Mouse (Mus musculus) ES-E14 (cell line): Measurements from ENCODE around the gene Rb1.

ENCODE experiments used
- CHD2 ChIP-seq: IDR thresholded peaks from 2 replicates; pipeline ENCODE4 v1.6.1; 2014; ENCODE audit warnings: mild to moderate bottlenecking, low read depth, low read length, inconsistent platforms
- HCFC1 ChIP-seq: IDR thresholded peaks from 2 replicates; pipeline ENCODE4 v1.6.1; 2012; ENCODE audit warnings: low read length, inconsistent platforms, borderline replicate concordance; ENCODE audit not compliant: insufficient read depth
- MAFK ChIP-seq: IDR thresholded peaks from 2 replicates; pipeline ENCODE4 v1.6.1; 2014; ENCODE audit warnings: mild to moderate bottlenecking, low read depth, low read length, inconsistent platforms; ENCODE audit not compliant: insufficient read depth
- ZNF384 ChIP-seq: IDR thresholded peaks from 2 replicates; pipeline ENCODE4 v1.6.1; 2012; ENCODE audit warnings: low read depth, low read length, inconsistent platforms

DNA sequence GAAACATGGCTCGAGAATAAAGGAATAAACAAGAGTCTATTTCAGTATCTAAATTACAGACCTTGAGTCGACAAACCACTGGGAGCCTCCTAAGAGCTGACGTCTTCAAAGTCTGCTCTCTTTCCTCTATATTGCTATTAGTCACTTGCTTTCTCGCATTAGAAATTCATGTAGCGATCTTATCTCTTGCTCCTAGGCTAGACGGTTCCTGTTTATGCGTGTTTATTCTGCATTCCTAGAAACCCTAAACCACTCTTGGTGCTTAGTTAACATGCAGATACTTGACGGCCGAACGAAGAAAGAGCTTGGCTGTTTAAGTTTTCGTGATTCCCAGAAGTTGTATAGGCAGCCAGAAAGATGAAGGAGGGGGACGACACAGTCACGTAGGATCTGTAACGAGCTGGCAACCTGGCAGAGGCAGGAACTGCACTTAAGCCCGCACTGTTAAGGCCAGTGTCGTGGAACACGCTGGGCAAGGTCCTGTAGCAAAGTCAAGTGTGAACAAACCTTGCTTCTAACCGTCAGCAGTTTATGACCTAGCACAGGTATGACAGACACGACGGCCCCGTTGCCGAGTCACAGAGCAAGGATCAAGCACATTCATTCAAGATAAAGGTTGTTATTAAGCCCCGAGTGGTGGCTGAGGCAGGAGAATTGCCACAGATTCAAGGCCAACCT is 45.2 kb upstream of the Rb1 start:
- TF ChIP-seq MAFK, result no peak
- no peak for TF ChIP-seq CHD2
- no peak for TF ChIP-seq HCFC1
- no peak for TF ChIP-seq ZNF384
